Mouse (Mus musculus): ENCODE results near the gene Olfr1223.
"Not testable (repeated sequence)": the region's sequence is repeated elsewhere in the genome, so short reads cannot be mapped to it uniquely, and the experiment has no call there.

The Olfr1223 gene

DNA sequence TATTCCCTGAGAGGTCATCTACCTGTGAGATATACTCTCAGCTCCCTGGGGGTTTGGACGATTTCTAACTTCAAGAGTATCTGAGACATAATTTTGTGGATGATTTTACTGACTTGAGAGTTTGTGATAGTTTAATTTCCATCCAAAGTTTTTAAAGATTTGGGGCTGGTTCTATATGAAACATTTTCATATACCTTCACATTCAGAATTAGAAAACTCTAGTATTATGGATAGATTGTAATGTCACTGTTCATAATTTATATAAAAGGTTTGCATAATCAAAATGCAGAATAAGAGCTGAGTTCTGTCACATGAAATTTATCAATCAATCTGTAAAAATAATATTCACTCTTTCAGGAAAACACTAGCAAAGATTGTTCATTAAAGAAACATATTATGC is at the start of gene Olfr1223:
Gene Olfr1223 (minus strand): TSS at position 101 of the 400 bp plus-strand sequence.
- no peak for DNase-seq (ENCODE audit: low read depth, low spot score)

DNA sequence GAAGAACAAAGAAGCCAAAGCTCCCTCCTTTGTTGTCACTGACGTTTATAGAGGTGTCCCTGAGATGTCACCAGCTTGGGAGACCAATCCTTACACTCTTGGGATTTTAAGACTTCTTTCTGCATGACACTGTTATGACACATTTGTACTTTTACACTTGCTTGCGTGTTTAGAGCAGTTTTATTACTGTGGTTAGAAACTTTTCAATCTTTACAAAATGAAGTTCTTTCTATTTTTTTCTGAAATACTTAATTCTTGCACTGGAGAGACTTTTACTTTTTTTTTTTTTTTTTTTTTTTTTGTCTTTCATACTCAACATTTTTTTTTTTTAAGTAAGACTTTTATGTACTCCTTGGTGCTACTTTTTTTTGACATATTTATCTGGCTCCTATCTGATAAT is 48.6 kb upstream of the Olfr1223 start, which contains the start of gene Olfr1226:
Gene Olfr1226 (minus strand): TSS at position 101 of the 400 bp plus-strand sequence.
- DNase-seq (ENCODE audit: low read depth, low spot score), result no peak

DNA sequence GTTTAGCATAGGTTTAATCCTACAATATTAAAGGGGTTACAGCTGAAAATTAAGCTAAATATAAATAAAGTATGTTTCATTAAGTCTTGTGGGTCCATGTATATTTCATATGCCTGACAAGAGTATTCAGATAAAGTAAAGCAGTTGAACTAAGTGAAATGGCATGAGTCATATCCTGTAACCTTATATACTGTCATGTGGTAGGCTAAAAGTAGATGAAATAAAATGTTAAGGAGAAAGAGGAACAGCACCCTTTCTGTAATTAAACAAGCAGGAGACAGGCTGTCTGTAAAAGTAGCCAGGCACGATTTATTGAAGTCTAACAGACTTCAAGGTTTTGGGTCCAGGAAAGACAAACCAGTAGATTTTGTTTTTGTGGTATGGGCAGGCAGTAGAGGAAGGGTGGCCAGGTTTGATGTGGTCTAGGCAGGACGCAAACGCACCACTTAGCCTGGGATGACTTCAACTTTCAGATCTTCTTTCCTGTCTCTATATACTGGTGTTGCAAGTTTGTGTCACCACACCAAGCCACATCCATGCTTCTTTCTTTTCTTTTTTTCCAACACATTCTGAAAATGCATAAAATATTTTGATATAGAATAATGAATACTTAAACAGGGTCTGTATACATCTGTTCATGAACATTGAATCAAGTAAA is 45.1 kb upstream of the Olfr1223 start:
- no peak for DNase-seq (ENCODE audit: low read depth, low spot score)

DNA sequence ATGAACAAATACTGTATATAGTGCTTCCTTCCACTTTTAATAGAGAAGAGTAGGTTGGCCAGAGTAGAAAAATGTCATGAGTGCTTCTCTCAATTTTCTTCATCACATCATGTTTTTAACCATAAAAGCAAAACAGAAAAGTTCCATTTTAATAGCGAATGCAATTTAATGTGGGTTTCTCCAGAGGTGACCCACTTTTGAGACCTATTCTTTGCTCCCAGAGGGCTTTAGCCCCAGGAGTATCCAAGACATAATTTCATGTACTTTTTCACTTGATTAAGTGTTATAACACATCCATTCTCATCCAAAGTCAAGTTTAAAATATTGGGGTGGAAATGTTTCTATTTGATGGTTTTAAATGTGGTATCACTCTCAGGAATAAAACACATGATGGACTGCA is 23.2 kb upstream of the Olfr1223 start, which contains the start of gene Olfr1225:
Gene Olfr1225 (minus strand): TSS at position 101 of the 400 bp plus-strand sequence.
- no peak for DNase-seq (ENCODE audit: low read depth, low spot score)

DNA sequence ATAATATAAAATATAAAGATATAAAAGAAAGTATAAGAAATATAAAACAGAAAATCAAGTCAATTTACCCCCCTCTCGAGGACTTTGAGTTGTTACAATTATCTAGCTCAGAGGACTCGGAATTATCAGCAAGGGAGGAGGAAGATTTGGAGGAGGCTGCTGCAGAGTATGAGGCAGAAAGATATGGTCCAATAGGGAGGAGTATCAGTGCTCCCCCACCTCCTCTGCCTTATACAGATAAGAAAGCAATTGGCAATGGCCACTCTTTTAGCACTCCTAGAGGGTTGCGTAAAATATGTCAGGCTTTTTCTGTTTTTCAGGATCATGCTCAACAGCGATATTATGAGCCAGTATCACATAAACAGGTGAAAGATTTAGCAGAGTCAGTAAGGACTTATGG is 13.4 kb upstream of the Olfr1223 start:
- DNase-seq (ENCODE audit: low read depth, low spot score), result not testable (repeated sequence)

DNA sequence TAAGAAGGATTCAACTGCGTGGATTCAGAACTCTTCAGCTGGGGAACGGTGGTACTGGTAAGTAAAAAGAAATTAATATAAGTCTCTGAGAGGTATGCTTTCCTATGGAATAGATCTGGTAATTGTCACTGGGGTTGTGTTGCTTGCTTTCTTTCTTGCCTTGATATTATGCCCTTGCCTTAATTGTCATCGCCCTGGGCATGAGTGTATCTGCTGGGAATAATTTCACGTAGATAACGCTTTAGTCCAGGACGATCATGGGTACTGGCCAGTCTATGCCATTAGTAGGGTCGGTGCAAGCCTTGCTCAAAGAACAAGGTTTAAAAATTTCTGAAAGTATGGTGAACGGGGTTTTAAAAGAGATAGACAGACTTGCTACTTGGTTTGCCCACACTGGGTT is 12.6 kb upstream of the Olfr1223 start, which contains the start of gene Olfr1224-ps1:
Gene Olfr1224-ps1 (minus strand): TSS at position 101 of the 400 bp plus-strand sequence.
- not testable (repeated sequence) for DNase-seq (ENCODE audit: low read depth, low spot score)

DNA sequence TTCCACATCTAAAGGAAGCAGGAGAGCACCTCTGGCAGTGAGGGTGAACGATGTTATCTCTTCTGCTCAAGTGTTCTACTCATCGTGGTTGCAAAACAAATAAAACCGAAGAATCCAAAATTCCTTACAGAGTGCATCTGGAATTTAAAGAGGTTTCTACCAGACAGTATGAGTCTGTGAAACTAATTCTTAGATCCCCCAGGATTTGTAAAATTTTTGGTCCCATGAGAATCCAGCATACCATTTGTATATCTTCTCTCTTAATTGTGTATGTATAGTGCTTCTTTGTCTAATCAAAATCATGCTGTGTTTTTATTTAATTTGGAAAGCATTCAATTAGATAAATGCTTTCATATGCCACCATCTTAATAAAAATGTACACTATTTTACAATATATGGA is 18.4 kb downstream of the Olfr1223 start, which contains the start of gene Olfr1222:
Gene Olfr1222 (minus strand): TSS at position 101 of the 400 bp plus-strand sequence.
- no peak for DNase-seq (ENCODE audit: low read depth, low spot score)

DNA sequence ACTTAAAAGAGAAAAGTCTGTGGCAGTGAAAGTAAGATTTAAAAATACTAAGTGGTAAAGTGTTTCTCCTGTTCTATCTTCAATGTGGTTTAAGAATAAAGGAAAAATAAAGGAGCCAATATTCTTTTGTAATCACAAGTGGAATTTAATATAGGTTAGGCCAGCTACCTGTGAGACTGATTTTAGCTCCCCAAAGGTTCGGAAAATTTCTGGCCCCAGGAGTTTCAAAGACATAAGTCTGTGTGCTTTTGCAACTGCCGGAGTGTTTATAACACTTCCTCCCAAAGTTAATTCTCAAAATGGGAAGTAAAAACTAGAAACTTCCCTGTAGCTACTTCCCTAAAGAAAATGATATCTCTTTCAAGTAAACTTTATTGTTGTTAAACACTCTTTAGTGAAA is 34.2 kb downstream of the Olfr1223 start, which contains the start of gene Olfr1221:
Gene Olfr1221 (minus strand): TSS at position 101 of the 400 bp plus-strand sequence.
- no peak for DNase-seq (ENCODE audit: low read depth, low spot score)

DNA sequence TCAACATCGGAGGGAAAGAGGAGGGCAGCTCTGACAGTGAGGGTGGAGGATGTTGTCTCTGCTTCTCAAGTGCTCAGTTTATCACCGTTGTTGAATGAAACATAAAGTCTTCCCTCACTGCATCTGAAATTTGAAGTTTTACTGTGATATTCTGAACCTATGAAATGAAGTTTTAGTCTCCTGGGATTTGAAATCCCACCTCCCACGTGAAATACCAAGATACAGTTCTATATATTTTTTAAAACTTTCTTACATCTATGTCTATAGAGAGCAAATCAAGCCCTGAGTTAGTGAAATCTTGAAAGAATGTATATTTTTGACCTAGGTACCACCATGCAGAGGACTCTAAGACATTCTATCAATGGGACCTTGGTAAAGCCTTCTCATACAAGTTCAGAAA is 44.6 kb downstream of the Olfr1223 start, which contains the start of gene Olfr1220:
Gene Olfr1220 (minus strand): TSS at position 101 of the 400 bp plus-strand sequence.
- DNase-seq (ENCODE audit: low read depth, low spot score), result no peak

DNA sequence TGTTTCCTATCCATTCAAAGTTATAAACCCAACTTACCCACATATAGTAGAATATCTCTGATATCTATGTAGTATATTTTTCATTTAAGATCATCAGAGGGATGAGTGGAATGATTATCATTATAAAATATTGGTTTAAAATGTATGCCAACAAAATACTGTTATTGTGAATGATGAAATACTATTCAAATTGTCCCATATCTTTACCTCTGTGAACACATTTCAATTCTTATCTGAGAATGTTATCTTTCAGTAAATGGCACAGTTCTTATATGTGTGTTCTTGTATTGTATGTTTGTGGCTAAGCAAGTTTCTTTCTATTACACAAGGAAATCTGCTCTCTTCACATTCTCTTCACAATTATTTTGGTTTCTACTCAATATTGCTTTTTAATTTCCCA is 45.7 kb downstream of the Olfr1223 start:
- no peak for DNase-seq (ENCODE audit: low read depth, low spot score)

DNA sequence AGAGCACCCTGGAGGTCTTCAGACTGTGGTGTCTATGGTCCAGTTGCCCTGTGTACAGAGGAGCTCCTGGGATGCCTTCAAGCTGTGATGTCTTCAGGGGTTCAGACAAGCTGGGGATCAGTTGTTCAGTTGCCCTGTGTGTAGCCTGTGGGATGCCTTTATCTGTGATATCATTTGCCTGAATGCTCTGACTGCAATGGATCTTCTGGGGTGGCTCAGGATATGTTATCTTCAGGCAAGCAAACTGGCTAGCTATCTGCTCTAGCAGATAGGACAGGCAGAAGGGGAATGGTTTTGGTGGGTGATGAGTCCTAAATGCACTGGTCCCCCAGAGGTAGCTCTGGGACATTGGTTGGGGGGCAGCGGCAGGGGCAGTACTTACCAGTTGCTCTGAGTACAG is 57.5 kb downstream of the Olfr1223 start:
- no peak for DNase-seq (ENCODE audit: low read depth, low spot score)

Measured in ES-CJ7 (cell line).